Mouse (Mus musculus) bone marrow macrophage, adult 2 months (primary cell): ENCODE measurements around the gene Ddx6. TPM values are rescaled to one million over a fixed set of nuclear protein-coding genes. Genes with fewer than 3 reads are reported as not detected.
"Not testable (repeated sequence)": the region's sequence is repeated elsewhere in the genome, so short reads cannot be mapped to it uniquely, and the experiment has no call there.

Source experiments
- H3K27ac ChIP-seq: 2 replicates; pipeline ENCODE4 v1.5.1; 2012; ENCODE audit warnings: low read depth, low read length; ENCODE audit not compliant: insufficient read depth
- H3K4me1 ChIP-seq: 2 replicates; pipeline ENCODE4 v1.6.1; 2012; ENCODE audit warnings: low read length; ENCODE audit not compliant: control insufficient read depth, insufficient read depth
- H3K4me3 ChIP-seq: 2 replicates; pipeline ENCODE4 v1.5.1; 2012; ENCODE audit warnings: mild to moderate bottlenecking, low read length, moderate library complexity; ENCODE audit not compliant: insufficient read depth
- CTCF ChIP-seq: IDR thresholded peaks from 2 replicates; pipeline ENCODE4 v1.5.1; 2012; ENCODE audit warnings: low read depth, mild to moderate bottlenecking, low read length, moderate library complexity
- POLR2A ChIP-seq: IDR thresholded peaks from 2 replicates; pipeline ENCODE4 v1.6.1; 2012; ENCODE audit warnings: mild to moderate bottlenecking, low read depth, low read length, borderline replicate concordance
- polyA plus RNA-seq: library from polyadenylated mRNA; stranded (reverse); fragments of >200 nt; gene quantifications from 2 replicates; pipeline ENCODE4 v1.2.4, GENCODE M21; 2012; ENCODE audit not compliant: missing spikeins, insufficient read depth, insufficient read length

Gene Ddx6
- 111 and 122 TPM in 2 replicates for polyA plus RNA-seq

DNA sequence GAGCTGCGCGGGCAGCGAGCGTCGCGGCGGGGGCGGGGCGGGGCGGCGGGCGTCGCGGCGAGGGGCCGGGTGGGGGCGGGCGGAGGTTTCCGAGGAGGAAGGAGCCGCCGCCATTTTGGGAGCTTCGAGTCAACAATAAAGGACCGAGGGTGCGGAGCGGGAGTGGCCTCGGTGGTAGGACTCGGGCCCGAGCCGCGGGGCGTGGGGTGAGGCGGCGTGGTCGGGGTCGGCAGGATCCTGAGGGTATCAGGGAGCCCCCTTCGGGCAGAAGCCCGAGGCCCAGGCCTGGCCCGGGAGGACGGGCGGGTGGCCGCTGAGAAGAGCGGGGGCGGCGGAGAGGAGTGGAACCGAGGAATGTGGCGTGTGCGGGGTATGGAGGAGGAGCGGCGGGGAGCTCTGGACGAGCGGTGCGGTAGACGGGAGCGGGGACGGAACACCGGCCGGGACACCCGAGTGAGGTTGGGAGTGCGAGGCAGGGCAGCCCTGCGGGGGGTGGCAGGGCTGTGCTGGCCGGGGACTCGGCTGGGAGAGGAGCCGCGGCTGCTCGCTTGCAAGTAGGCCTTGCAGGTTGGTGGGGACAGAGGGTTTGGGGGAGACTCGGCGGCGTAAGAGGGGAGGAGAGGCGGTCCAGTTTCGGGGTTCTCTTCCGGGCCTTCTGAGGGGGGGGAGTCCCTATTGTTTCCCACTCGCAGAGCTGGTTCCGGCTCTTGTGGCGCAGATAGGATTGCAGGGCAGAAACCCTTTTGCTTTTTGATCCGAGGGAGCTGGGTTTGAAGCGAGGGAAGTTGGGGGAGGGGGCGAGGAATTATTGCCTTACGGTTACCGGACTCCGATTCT lies at the start of gene Ddx6:
TSS of gene Ddx6 (plus strand) at position 114 of the 837 bp plus-strand sequence.
- peak within 1 kb of the TSS; percentile 94 for H3K4me3 ChIP-seq
- peaks cover 21% of the 10 kb centered on the region for H3K4me1 ChIP-seq
- TF ChIP-seq POLR2A: no peak
- no peak for TF ChIP-seq CTCF
- H3K27ac ChIP-seq: peak within 1 kb of the TSS; percentile 97

DNA sequence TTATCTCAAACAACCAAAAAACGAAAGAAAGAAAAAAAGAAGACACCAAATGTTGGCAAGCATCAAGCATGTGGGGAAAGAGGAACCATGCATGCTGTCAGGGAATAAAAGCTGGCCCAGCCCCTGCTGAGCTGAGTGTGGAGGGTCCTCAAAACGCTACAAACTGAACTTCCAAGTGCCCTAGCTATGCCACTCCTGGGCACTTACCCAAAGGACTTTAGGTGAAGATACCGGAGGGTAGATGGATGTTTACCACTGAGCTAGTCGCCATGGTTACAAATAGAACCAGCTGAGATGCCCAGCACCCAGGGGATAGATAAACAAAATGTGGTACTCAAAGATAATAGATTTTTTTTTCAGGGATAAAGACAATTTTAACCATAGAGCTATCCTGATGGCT lies 43.1 kb upstream of the Ddx6 start, which contains the start of gene Cxcr5:
TSS of gene Cxcr5 (minus strand) at position 281 of the 400 bp plus-strand sequence.
- peaks cover 12% of the 10 kb centered on the region for H3K4me1 ChIP-seq
- no peak within 1 kb of the TSS for H3K27ac ChIP-seq
- no peak for TF ChIP-seq POLR2A
- no peak for TF ChIP-seq CTCF
- no peak within 1 kb of the TSS for H3K4me3 ChIP-seq

DNA sequence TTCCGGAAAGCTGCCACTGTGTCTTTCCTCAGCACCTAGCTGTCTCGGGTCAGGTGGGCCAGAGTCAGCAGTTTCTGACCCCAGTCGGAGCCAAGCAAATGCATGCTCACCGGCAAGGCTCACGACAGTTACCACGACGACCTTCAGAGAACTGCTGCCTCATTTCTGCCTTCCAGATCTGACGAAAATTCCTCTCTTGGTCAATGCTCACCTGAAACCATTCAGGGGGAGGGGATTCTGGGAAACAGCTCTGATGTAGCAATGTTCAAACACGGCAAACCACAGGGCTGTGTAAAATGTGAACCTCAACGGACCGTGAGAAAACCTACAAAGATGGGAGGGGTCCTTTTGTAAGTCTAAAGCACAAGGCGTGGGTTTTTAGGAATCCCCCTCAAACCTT lies 41.8 kb upstream of the Ddx6 start:
- Histone ChIP-seq H3K4me1 (peaks cover 19% of the 10 kb centered on the region), H3K4me3 (no peak overlapping the region), H3K27ac (no peak overlapping the region)
- TF ChIP-seq CTCF (no peak), POLR2A (no peak)

DNA sequence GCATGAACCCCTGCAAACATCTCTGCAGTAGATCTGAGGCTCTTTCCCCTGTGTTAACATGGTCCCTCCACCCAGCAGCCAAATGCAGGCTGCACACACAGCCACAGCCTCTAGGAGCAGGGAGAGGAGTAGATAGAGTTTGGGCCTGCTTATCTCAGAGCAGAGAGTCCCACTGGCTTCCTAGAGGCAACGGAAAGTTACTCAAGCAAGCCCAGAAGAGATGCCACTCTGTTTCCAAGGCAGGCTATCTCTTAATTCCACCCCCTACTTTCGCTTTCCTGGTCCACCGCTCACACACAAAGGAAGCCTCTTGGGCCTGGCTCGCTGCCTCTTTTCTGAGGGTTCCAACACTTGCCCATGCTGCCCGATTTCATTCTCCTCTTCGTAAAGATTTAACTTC lies 39.3 kb upstream of the Ddx6 start:
- TF ChIP-seq CTCF: no peak
- no peak for TF ChIP-seq POLR2A
- H3K27ac ChIP-seq: no peak overlapping the region
- H3K4me1 ChIP-seq: peaks cover 34% of the 10 kb centered on the region
- no peak overlapping the region for H3K4me3 ChIP-seq

DNA sequence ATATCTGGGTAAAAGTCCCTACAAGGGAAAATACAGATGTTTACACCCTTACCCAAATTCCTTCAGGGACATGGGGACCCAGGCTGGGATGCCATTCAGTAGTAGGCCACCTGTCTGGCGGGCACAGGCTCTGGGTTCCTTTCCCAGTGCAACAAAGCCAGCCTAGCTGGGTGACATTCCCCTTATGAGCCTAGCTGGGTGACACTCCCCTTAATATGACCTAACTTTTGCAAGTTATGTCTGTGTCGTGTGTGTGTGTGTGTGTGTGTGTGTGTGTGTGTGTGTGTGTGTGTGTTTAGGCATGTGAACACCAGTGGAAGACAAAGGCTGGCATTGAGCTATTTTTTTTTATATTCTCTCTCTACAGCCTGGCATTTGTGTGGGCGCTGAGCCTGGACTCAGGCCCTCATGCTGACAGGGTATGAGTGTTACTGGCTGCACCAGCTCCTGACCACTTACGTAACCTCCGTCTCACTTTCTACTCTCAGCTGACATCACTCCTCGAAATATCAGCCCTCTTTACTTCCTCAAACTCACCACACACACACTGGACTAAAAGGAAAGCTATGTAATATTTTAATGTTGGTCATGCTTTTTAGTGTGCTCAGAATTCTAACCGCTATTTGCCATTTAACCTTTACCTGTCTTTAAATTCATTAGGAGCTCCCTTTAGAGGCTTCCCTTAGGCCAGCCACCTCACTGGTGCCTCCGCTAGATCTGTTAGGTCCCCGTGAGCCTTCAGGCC lies 37.2 kb upstream of the Ddx6 start:
- Histone ChIP-seq H3K27ac (peak overlapping the region; percentile 99), H3K4me3 (peak overlapping the region; percentile 51), H3K4me1 (peaks cover 45% of the 10 kb centered on the region)
- 0 out of 2 replicates have a peak, but pooled peaks have one; percentile 19 for TF ChIP-seq CTCF
- no peak for TF ChIP-seq POLR2A

DNA sequence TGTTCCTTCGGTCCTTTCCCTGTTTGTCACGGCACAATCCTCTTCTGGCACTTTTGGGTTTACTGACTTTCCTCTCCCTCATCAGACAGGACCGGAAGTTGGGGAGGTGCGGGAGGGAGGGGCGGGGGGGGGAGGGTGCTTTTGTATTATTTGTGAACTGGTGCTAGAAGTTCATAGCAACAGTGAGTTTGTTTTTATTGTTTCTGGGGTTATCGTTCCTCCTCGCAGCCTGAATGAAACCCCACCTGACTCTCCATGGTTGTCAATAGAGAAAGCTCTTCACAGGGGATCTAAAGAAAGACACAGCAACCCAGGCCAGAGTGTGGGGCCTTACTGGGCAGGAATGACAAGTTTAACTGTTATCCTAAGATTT lies 36.6 kb upstream of the Ddx6 start:
- H3K27ac ChIP-seq: peak overlapping the region; percentile 99
- TF ChIP-seq POLR2A: no peak
- TF ChIP-seq CTCF: 0 out of 2 replicates have a peak, but pooled peaks have one; percentile 15
- peak overlapping the region; percentile 51 for H3K4me3 ChIP-seq
- peaks cover 45% of the 10 kb centered on the region for H3K4me1 ChIP-seq

DNA sequence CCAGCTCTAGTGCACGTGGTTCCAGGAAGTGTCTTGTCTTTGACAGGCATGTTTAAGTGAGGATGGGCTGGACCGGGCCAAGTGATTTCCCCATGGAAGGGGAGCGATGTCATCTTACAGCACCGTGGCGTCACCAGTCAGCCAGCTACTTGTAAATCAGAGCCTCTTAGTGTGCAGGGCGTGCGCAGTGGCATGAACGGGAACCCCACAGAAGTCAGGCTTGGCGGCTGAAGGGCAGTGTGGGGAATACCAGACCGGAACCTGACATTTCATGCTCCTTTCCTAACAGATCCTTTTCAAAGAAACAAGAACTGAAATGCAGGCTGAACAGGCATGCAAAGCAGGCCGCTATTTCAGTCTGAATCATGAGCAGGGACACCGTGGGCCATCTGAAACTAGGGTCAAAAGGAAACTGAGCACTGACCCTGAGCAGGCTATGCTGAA lies 33.7 kb upstream of the Ddx6 start:
- no peak overlapping the region for H3K4me3 ChIP-seq
- H3K4me1 ChIP-seq: peaks cover 37% of the 10 kb centered on the region
- H3K27ac ChIP-seq: no peak overlapping the region
- TF ChIP-seq CTCF (no peak), POLR2A (no peak)

DNA sequence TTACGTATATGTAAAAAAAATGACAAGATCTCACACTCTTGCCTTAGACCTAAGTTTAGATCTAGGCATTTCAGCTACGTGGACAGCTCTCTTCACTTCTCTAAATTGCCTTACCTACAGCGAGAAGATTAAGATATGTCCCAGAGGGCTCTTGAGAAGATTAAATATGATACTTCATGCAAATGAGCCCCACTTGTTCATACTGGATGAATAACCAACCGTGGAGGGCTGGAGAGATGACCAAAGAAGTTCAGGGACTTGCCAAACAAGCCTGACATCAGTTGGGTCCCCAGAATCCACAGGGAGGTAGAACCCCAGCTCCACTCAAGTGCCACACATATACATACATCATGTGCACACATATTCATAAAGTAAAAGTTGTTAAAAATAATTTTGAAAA lies 31.4 kb upstream of the Ddx6 start:
- peaks cover 26% of the 10 kb centered on the region for H3K4me1 ChIP-seq
- no peak for TF ChIP-seq POLR2A
- H3K4me3 ChIP-seq: no peak overlapping the region
- no peak overlapping the region for H3K27ac ChIP-seq

DNA sequence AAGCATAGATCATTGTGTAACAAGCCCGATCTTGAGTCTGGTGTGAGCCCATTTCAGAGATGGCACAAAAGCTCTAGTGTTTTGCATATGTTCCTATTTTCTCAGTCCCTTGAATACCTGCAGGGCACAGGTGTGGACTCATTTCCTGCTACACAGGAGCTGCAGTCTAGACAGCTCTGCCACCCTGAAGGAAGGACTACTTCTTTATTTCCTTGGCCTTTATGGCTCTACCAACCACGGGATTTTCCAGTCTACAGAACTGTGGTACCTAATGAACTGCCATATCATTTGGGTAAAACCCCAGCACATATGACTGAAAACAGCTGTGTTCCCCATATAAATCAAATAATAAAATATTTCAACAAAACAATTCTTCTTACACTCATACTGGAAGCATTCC lies 29.6 kb upstream of the Ddx6 start:
- TF ChIP-seq POLR2A (no peak), CTCF (no peak)
- peaks cover 25% of the 10 kb centered on the region for H3K4me1 ChIP-seq
- no peak overlapping the region for H3K27ac ChIP-seq
- no peak overlapping the region for H3K4me3 ChIP-seq

DNA sequence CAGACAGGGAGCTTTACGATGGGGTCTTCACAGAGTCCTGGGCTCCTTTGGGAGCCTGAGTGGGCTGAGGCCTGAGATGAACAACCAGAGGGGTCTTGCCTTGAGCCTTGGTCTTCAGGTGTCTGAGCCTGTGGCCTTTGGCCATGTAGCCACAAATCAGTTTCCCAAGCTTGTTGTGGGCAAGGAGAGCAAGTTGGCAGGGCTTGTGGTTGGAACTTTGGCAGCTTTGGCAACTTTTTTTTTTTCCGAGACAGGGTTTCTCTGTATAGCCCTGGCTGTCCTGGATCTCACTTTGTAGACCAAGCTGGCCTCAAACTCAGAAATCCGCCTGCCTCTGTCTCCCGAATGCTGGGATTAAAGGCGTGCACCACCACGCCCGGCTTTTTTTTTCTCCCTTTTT lies 28.6 kb upstream of the Ddx6 start:
- not testable (repeated sequence) for H3K4me3 ChIP-seq

More for the DNA sequence above, 28.6 kb upstream of the Ddx6 start:
- not testable (repeated sequence) for H3K27ac ChIP-seq
- peaks cover 21% of the 10 kb centered on the region for H3K4me1 ChIP-seq
